Mouse (Mus musculus) heart, postnatal 0 days (tissue): ENCODE measurements around the gene Coq10a.

Source experiments
- CTCF ChIP-seq: IDR thresholded peaks from 2 replicates; pipeline ENCODE4 v1.5.1; 2016; ENCODE audit warnings: antibody characterized with exemption, control low read depth, low read depth
- EP300 ChIP-seq: IDR thresholded peaks from 2 replicates; pipeline ENCODE4 v1.6.1; 2016; ENCODE audit warnings: antibody characterized with exemption, low read depth

DNA sequence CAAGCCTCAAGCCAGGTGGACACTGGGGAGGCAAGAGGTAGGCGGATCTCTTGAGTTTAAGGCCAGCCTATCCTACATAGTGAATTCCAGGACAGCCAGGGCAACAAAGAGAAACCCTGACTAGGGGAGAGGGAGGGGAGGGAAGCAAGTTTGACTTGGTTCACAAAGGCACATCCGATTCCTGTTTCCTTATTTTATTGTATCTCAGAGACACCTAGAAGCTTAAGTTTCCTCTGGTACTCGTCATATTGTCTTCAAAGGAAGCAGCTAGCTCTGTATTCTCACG is 41.7 kb upstream of the Coq10a start:
- no peak for TF ChIP-seq CTCF
- no peak for TF ChIP-seq EP300
